Mouse (Mus musculus) brain, embryonic 14.5 days (tissue): ENCODE data around the gene Rab19.

Source experiments
- CTCF ChIP-seq: fragments of 200-500 bp; IDR thresholded peaks from 2 replicates; pipeline ENCODE4 v1.5.1; 2012; ENCODE audit warnings: inconsistent platforms, mild to moderate bottlenecking, moderate library complexity, borderline replicate concordance; ENCODE audit not compliant: insufficient read depth, insufficient read length; ENCODE audit errors: extremely low read depth
- POLR2A ChIP-seq: fragments of 200-500 bp; IDR thresholded peaks from 2 replicates; pipeline ENCODE4 v1.6.1; 2012; ENCODE audit warnings: mild to moderate bottlenecking, inconsistent platforms, borderline replicate concordance; ENCODE audit not compliant: poor library complexity, insufficient read depth, insufficient read length, severe bottlenecking; ENCODE audit errors: extremely low read depth

DNA sequence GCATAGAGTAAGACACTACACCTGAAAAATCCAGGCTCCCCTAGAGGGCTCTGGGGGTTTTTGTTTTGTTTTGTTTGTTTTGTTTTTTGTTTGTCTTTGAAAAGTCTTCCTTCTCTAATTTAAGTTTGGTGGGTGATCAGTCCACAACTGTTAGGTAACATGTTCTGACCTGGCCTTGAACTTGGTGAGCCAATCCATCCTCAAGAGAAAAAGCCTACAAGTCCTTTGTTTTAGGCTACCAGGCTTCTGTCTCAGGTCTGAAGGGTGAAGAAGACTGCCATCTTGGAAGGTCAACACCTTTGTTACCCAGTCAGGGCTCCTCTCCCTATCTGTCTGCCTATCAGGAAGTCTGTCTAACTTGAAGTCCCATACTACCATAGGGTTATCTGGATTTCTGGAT, 52.7 kb downstream of the Rab19 start:
- TF ChIP-seq CTCF (no peak), POLR2A (no peak)
